Mouse (Mus musculus): ENCODE results near the gene Ranbp17. TPM values are rescaled to one million over a fixed set of nuclear protein-coding genes. Genes with fewer than 3 reads are reported as not detected.

The Ranbp17 gene
- polyA plus RNA-seq, 1 experiment from 2014 or later, result 11.1 TPM

GRCm38 (mm10) chr11:33170489-33170888 lies 343.1 kb downstream of the Ranbp17 start:
- Histone ChIP-seq H3K9me3 (ENCODE audit: control insufficient read depth, low read depth, low read length) (no peaks in the 10 kb centered on the region), H3K4me3 (ENCODE audit: low read depth, low read length) (no peak overlapping the region), H3K4me1 (ENCODE audit: control insufficient read depth, insufficient read depth, low read length) (no peaks in the 10 kb centered on the region), H3K27me3 (ENCODE audit: control insufficient read depth, insufficient read depth, low read length) (no peaks in the 10 kb centered on the region), H3K36me3 (ENCODE audit: control insufficient read depth, insufficient read depth, low read length) (no peaks in the 10 kb centered on the region), H3K27ac (ENCODE audit: low read length) (no peak overlapping the region), H3K9ac (replicated peaks; ENCODE audit: low read depth, low read length) (no peak overlapping the region), H3K4me2 (replicated peaks; ENCODE audit: low read depth, low read length) (no peak overlapping the region)
- 19% methylated on average over 9 of the region's 9 CpGs for WGBS
- ATAC-seq (ENCODE audit: insufficient number of reproducible peaks, insufficient read depth, low FRiP score, low read depth), result no peak

- 4% methylated on average over 49 of the region's 49 CpGs for WGBS
- Histone ChIP-seq H3K4me2 (replicated peaks; ENCODE audit: low read depth, low read length) (peak within 1 kb of the TSS; percentile 81), H3K36me3 (ENCODE audit: control insufficient read depth, insufficient read depth, low read length) (peaks cover 30% of the 10 kb centered on the region)
These were observed 350.5 kb downstream of the Ranbp17 start, which contains the start of gene Npm1 for GRCm38 (mm10) chr11:33162998-33163506. Gene Npm1 (minus strand): TSS chr11:33163206.

GRCm38 (mm10) chr11:33162211-33162997 lies 351.1 kb downstream of the Ranbp17 start:
- Histone ChIP-seq H3K9ac (replicated peaks; ENCODE audit: low read depth, low read length) (peak overlapping the region; percentile 95), H3K27ac (ENCODE audit: low read length) (peak overlapping the region; percentile 90), H3K4me1 (ENCODE audit: control insufficient read depth, insufficient read depth, low read length) (peaks cover 5% of the 10 kb centered on the region; the same call in 1 of the 2 replicates), H3K9me3 (ENCODE audit: control insufficient read depth, low read depth, low read length) (no peaks in the 10 kb centered on the region), H3K27me3 (ENCODE audit: control insufficient read depth, insufficient read depth, low read length) (no peaks in the 10 kb centered on the region), H3K4me3 (ENCODE audit: low read depth, low read length) (peak overlapping the region; percentile 99), H3K36me3 (ENCODE audit: control insufficient read depth, insufficient read depth, low read length) (peaks cover 36% of the 10 kb centered on the region), H3K4me2 (replicated peaks; ENCODE audit: low read depth, low read length) (peak overlapping the region; percentile 81)
- peak; percentile 29 for ATAC-seq (ENCODE audit: insufficient number of reproducible peaks, insufficient read depth, low FRiP score, low read depth)
- 3% methylated on average over 43 of the region's 53 CpGs for whole genome bisulfite sequencing

More at GRCm38 (mm10) chr11:33162998-33163506, 350.5 kb downstream of the Ranbp17 start, which contains the start of gene Npm1:
- H3K27me3 ChIP-seq (ENCODE audit: control insufficient read depth, insufficient read depth, low read length), result no peaks in the 10 kb centered on the region
- peak within 1 kb of the TSS; percentile 99 for H3K4me3 ChIP-seq (ENCODE audit: low read depth, low read length)
- H3K9me3 ChIP-seq (ENCODE audit: control insufficient read depth, low read depth, low read length), result no peaks in the 10 kb centered on the region
- peak within 1 kb of the TSS; percentile 95 for H3K9ac ChIP-seq (replicated peaks; ENCODE audit: low read depth, low read length)
- peak within 1 kb of the TSS; percentile 93 for H3K27ac ChIP-seq (ENCODE audit: low read length)
- peaks cover 5% of the 10 kb centered on the region; the same call in 1 of the 2 replicates for H3K4me1 ChIP-seq (ENCODE audit: control insufficient read depth, insufficient read depth, low read length)
- peak; percentile 99 for ATAC-seq (ENCODE audit: insufficient number of reproducible peaks, insufficient read depth, low FRiP score, low read depth)

Other genes starting within 250 kb of the Ranbp17 start
- not detected in 2 replicates for gene Gm12117, start 237.0 kb downstream of the Ranbp17 start, polyA plus RNA-seq (2014; fragmentation: Nextera tagmentation; extraction: Ambion mirVana)
- gene Gabrp, start 65.2 kb upstream of the Ranbp17 start, polyA plus RNA-seq (2014; fragmentation: Nextera tagmentation; extraction: Ambion mirVana), result 0.21 TPM in 1 of 2 replicates, not detected in the other
- not detected in 2 replicates for gene D130052B06Rik, start 85.6 kb upstream of the Ranbp17 start, polyA plus RNA-seq (2014; fragmentation: Nextera tagmentation; extraction: Ambion mirVana)

Data from stomach, embryonic 14.5 days (tissue).